Mouse (Mus musculus): Measurements from ENCODE around the gene Tsnaxip1. TPM values are rescaled to one million over a fixed set of nuclear protein-coding genes. Genes with fewer than 3 reads are reported as not detected.

Tsnaxip1 gene
- not detected in 2 replicates for polyA plus RNA-seq (2012; rRNA removed)

GRCm38 (mm10) chr8:105826861-105827848 lies at the start of gene Tsnaxip1, which contains the start of gene Ranbp10:
Gene Tsnaxip1, plus strand, starts transcription at chr8:105827731.
Gene Ranbp10, minus strand, starts transcription at chr8:105827350.

GRCm38 (mm10) chr8:105853178-105853577 lies 25.6 kb downstream of the Tsnaxip1 start, which contains the start of gene Cenpt:
Gene Cenpt, minus strand, starts transcription at chr8:105853278.

GRCm38 (mm10) chr8:105854715-105855216 lies 27.2 kb downstream of the Tsnaxip1 start, which contains the start of gene Thap11:
Gene Thap11, plus strand, starts transcription at chr8:105855132.

GRCm38 (mm10) chr8:105860143-105860981 lies 32.8 kb downstream of the Tsnaxip1 start, which contains the start of gene Nutf2:
Gene Nutf2, plus strand, starts transcription at chr8:105860580.

GRCm38 (mm10) chr8:105880754-105881520 lies 53.4 kb downstream of the Tsnaxip1 start, which contains the start of gene Edc4:
Gene Edc4, plus strand, starts transcription at chr8:105880881.

GRCm38 (mm10) chr8:105893339-105893738 lies 65.8 kb downstream of the Tsnaxip1 start, which contains the start of gene Nrn1l:
Gene Nrn1l, plus strand, starts transcription at chr8:105893567.

Other genes starting within 250 kb of the Tsnaxip1 start
- gene Ripor1, start 222.5 kb upstream of the Tsnaxip1 start, polyA plus RNA-seq (2012; rRNA removed): 20.5 and 26.5 TPM in 2 replicates
- gene Ctcf, start 191.2 kb upstream of the Tsnaxip1 start, polyA plus RNA-seq (2012; rRNA removed): 13.5 and 15.1 TPM in 2 replicates
- gene Agrp, start 190.3 kb upstream of the Tsnaxip1 start, polyA plus RNA-seq (2012; rRNA removed): 0.27 and 0.73 TPM in 2 replicates
- gene Carmil2, start 141.5 kb upstream of the Tsnaxip1 start, polyA plus RNA-seq (2012; rRNA removed): 2.5 and 3.2 TPM in 2 replicates
- 30.4 and 30.8 TPM in 2 replicates for gene Acd, start 126.6 kb upstream of the Tsnaxip1 start, polyA plus RNA-seq (2012; rRNA removed)
- 14.3 and 15.3 TPM in 2 replicates for gene Pard6a, start 126.6 kb upstream of the Tsnaxip1 start, polyA plus RNA-seq (2012; rRNA removed)
- not detected in 2 replicates for gene 4933405L10Rik, start 120.1 kb upstream of the Tsnaxip1 start, polyA plus RNA-seq (2012; rRNA removed)
- 8.4 and 8.6 TPM in 2 replicates for gene Enkd1, start 119.5 kb upstream of the Tsnaxip1 start, polyA plus RNA-seq (2012; rRNA removed)
- 10.6 and 11.4 TPM in 2 replicates for gene Gfod2, start 69.1 kb upstream of the Tsnaxip1 start, polyA plus RNA-seq (2012; rRNA removed)
- gene Ranbp10, start 381 bp upstream of the Tsnaxip1 start, polyA plus RNA-seq (2012; rRNA removed): 21.8 and 23.4 TPM in 2 replicates
- 11.8 and 13.0 TPM in 2 replicates for gene Cenpt, start 25.5 kb downstream of the Tsnaxip1 start, polyA plus RNA-seq (2012; rRNA removed)
- gene Thap11, start 27.4 kb downstream of the Tsnaxip1 start, polyA plus RNA-seq (2012; rRNA removed): 58.1 and 62.6 TPM in 2 replicates
- gene Nutf2, start 32.8 kb downstream of the Tsnaxip1 start, polyA plus RNA-seq (2012; rRNA removed): 16.5 and 17.9 TPM in 2 replicates
- gene Edc4, start 53.1 kb downstream of the Tsnaxip1 start, polyA plus RNA-seq (2012; rRNA removed): 68.4 and 74.2 TPM in 2 replicates
- gene Nrn1l, start 65.8 kb downstream of the Tsnaxip1 start, polyA plus RNA-seq (2012; rRNA removed): 3.0 and 3.6 TPM in 2 replicates
- gene Pskh1, start 72.7 kb downstream of the Tsnaxip1 start, polyA plus RNA-seq (2012; rRNA removed): 30.6 and 35.4 TPM in 2 replicates
- 6.9 and 2,597 TPM in 2 replicates for gene Ctrl, start 106.1 kb downstream of the Tsnaxip1 start, polyA plus RNA-seq (2012; rRNA removed)
- 274 and 456 TPM in 2 replicates for gene Psmb10, start 110.7 kb downstream of the Tsnaxip1 start, polyA plus RNA-seq (2012; rRNA removed)
- gene Lcat, start 115.7 kb downstream of the Tsnaxip1 start, polyA plus RNA-seq (2012; rRNA removed): 1.0 and 1.3 TPM in 2 replicates
- gene Slc12a4, start 138.4 kb downstream of the Tsnaxip1 start, polyA plus RNA-seq (2012; rRNA removed): 21.3 and 30.2 TPM in 2 replicates
- gene Dpep3, start 151.7 kb downstream of the Tsnaxip1 start, polyA plus RNA-seq (2012; rRNA removed): 0.10 and 0.12 TPM in 2 replicates
- 5.5 TPM in 2 replicates for gene Dus2, start 163.6 kb downstream of the Tsnaxip1 start, polyA plus RNA-seq (2012; rRNA removed)
- not detected in 2 replicates for gene Dpep2nb, start 178.2 kb downstream of the Tsnaxip1 start, polyA plus RNA-seq (2012; rRNA removed)
- gene Ddx28, start 184.2 kb downstream of the Tsnaxip1 start, polyA plus RNA-seq (2012; rRNA removed): 8.0 and 8.7 TPM in 2 replicates
- gene Nfatc3, start 231.1 kb downstream of the Tsnaxip1 start, polyA plus RNA-seq (2012; rRNA removed): 12.8 and 15.7 TPM in 2 replicates